Mouse (Mus musculus) brown adipose tissue, adult 24 weeks (tissue): ENCODE measurements around the gene Ffar2. TPM values are rescaled to one million over a fixed set of nuclear protein-coding genes. Genes with fewer than 3 reads are reported as not detected.
A peak's percentile ranks its signal among the peaks of the same experiment; 100 is the strongest.
"Not testable (repeated sequence)": the region's sequence is repeated elsewhere in the genome, so short reads cannot be mapped to it uniquely, and the experiment has no call there.

Experiments
- H3K27ac ChIP-seq: fragments of 200-500 bp; replicated peaks from 2 replicates; pipeline ENCODE4 v1.5.1; 2012; ENCODE audit warnings: low read depth, mild to moderate bottlenecking, low read length
- H3K4me1 ChIP-seq: fragments of 200-500 bp; 2 replicates; pipeline ENCODE4 v1.6.1; 2012; ENCODE audit warnings: low read length, mixed read lengths; ENCODE audit not compliant: control insufficient read depth, insufficient read depth, insufficient read length
- H3K4me3 ChIP-seq: fragments of 200-500 bp; 2 replicates; pipeline ENCODE4 v1.5.1; 2012; ENCODE audit warnings: low read depth, mild to moderate bottlenecking, low read length, moderate library complexity; ENCODE audit not compliant: insufficient read depth
- polyA plus RNA-seq: library from polyadenylated mRNA; stranded (reverse); fragments of >200 nt; gene quantifications from 2 replicates; pipeline ENCODE4 v1.2.4, GENCODE M21; 2012; ENCODE audit not compliant: missing spikeins, insufficient read depth, insufficient read length

Ffar2 gene
- polyA plus RNA-seq, 1 experiment, result 7.4 TPM

DNA sequence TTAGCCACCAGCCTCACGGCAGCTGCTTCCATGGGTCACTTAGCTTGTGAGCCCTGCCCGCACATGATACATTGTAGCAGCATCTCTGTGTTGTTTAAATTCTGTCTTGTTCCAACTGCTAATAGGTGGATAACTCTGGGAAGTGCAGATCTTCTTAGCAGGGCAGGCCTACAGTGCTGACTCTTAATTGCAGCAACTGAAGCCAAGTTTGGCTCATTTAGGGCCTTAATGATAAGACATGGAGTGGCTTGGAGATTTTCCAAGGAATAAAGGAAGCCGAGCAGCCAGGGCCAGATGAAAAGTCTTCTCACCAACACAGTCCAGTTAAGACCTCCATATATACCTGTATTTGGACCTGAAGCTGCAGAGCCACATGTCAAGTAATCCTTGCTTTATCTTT, 16.7 kb upstream of the Ffar2 start:
- Histone ChIP-seq H3K4me1 (no peaks in the 10 kb centered on the region), H3K4me3 (no peak overlapping the region), H3K27ac (no peak overlapping the region)

DNA sequence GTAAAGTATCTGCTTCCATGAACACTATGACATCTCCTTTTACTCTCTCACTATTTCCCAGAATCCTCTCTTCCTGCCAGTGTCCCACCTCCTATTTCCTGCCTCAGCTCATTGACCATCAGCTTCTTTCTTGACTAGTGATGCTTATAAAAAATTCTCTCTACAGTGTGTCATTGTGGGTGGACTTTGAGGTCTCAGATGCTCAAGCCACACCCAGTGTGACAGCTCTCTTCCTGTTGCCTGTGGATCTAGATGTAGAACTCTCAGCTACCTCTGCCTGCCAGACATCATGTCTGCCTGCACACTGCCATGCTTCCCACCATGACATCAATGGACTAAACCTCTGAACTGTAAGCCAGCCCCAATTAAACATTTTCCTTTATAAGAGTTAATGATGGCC, 13.7 kb upstream of the Ffar2 start:
- no peak overlapping the region for H3K4me3 ChIP-seq
- H3K4me1 ChIP-seq, result no peaks in the 10 kb centered on the region
- no peak overlapping the region for H3K27ac ChIP-seq

DNA sequence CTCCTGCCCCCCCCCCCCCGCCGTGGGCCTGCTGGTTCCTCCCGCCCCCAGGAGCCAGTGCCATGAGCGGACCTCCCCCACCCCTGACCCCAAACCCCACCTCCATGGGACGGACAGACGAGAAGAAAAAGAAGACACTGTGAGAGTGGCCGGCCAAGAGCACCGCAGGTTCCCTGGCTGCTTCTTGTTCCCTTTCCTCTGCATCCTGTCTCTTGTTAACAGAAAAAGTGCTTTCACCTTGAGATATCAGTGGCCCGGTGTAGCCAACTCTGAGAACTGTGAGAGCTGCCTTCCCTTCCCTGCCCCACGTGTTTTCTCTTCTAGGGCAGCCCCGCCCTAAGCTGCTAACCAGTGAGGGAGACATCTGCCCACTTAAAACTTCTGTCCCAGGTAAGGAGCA, 9.1 kb upstream of the Ffar2 start:
- H3K4me3 ChIP-seq, H3K27ac ChIP-seq, H3K4me1 ChIP-seq: not testable (repeated sequence)

DNA sequence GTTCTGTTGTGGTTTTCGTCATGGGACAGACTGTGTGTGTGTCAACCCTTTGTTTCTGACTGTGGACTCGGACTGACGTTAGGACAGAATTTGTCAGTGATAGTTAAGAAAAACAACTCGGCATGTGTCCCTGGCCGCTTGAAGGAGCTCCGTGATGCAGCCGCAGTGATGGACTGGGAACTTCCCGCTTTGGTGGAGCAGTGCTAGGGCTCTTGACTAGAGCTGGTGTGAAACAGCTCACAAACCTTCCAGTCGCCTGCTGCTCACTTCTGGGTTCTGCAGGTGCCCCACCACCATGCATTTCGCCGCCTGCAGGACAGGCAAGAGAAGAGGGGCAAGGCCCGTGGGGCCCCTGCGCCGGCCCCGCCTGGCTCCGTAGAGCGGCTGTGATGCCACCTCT, 8.7 kb upstream of the Ffar2 start:
- Histone ChIP-seq H3K27ac (no peak overlapping the region), H3K4me1 (no peaks in the 10 kb centered on the region), H3K4me3 (no peak overlapping the region)

DNA sequence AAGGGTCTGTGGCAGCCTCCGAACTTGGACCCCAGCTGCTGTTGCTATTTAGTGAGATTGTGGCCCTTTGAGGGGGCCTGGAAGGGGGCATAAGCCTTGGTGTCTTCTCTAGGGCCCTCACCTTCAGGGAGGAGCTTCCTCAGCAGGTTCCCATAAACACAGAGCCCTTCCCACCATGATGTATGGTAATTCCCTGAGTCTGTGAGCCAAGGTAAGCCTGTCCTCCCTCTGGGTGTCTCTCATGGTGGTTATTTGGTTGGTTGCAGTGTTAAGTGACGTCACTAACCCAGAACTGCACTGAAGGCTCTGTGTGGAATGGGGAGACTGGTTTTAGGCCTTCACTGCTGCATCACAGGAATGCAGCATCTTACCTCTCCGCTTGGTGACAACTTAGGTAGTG, 5.9 kb upstream of the Ffar2 start:
- Histone ChIP-seq H3K4me1 (no peaks in the 10 kb centered on the region), H3K4me3 (no peak overlapping the region), H3K27ac (no peak overlapping the region)

DNA sequence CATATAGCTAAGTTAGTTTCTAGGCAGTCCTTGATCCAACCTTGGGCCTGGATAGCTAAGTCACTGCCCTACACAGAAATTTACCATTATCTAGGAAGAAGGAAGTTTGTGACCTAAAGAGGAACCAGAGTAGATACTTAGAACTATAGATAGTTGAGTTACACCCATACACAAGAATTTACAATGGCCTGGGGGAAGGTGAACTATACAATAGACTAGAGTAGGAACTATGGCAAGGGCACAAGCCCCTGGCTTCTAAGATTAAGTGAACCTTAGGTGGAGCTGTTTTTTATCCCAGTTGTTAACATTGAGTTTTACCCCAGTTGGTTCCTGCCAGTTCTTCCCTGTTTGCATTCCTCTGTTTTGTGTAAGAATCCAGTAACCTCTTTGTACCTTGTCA, 5.3 kb upstream of the Ffar2 start:
- not testable (repeated sequence) for H3K4me1 ChIP-seq, H3K27ac ChIP-seq

DNA sequence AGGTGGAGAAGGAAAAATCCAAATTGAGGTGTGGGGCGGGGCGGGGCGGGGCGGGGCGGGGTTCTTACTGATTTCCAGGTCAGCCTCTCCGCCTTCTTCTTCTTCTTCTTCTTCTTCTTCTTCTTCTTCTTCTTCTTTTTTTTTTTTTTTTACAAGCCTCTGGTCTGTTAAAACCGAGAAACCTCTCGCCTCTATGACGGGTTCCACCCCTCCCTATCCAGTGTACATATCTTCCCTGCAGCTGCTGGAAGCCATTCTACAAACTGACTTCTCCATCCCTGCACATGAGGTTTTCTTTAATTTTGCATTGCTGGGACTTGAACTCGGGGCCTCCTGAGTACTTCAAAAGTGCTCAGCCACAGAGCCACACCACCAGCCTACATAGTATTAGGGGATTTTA, 3.1 kb upstream of the Ffar2 start:
- H3K4me1 ChIP-seq, result no peaks in the 10 kb centered on the region
- no peak overlapping the region for H3K4me3 ChIP-seq
- no peak overlapping the region for H3K27ac ChIP-seq

More for the DNA sequence above, 5.3 kb upstream of the Ffar2 start:
- not testable (repeated sequence) for H3K4me3 ChIP-seq

DNA sequence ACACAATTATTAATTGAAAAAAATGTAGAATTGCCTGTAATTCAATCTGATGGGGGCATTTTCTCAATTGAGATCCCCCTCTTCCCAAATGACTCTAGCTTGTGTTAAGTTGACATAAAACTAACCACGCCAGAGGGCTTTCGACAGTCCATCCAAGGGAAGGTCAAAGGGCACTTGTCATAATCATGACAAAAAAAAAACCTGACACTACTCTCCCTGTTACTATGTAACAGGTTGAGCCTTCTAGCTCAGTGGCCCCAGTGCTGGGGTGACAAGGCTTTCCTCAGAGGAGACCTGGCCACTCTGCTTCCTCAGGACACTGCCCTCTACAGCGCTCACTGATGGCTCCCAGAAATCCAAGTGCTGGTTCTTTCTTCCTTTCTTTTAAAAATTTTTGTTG, 731 bp upstream of the Ffar2 start:
- no peak overlapping the region for H3K4me3 ChIP-seq
- no peak overlapping the region for H3K27ac ChIP-seq
- peaks cover 3% of the 10 kb centered on the region for H3K4me1 ChIP-seq

DNA sequence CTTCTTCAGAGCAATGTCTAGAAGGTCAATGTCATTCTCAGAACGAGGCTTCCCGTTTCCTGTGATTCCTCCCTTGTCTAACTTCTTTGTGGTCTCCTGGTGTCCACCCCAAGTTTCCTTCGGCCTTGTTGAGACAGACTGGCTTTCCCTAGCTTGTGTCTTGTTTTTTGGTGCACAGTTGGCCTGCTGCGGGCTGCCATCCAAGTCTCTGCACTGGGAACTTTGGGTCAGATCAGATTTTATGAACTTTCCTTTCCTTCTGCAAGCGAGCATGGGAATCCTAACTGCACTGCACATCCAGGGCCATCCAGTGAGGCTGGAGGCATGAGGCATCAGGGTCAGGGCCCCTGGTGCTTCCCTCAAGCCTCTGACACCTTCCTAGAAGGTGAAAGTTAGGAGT, 2.0 kb downstream of the Ffar2 start:
- peaks cover 3% of the 10 kb centered on the region for H3K4me1 ChIP-seq
- H3K4me3 ChIP-seq, result no peak overlapping the region
- peak overlapping the region; percentile 19; the same call in 1 of the 2 replicates for H3K27ac ChIP-seq

DNA sequence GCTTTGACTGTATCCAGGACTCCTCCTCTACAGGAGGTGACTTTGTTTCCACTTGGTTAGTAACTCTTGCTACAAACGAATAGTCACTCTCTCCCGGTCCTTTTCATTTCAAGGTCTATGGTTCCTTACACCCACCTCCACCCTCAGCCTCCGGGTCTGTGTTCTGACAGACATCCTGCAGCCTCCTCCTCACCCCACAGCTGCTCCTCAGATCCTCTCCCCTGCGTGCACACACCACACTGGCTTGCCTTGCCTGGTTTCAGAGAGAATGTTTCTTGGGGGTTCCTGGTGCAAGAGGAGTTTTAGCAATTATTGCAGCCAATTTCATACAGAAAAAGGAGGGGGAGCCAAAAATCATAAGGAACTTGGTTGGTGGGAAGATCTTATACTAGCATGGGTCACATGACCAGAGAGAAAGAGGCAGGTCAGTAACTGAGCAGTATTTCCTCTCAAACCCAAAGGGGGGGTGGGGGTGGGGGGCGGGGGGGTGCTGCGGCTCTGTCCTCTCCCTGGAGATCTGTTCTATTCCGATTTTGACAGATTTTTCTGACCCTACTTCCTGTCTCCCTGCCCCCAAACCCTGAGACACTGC, 2.6 kb downstream of the Ffar2 start:
- Histone ChIP-seq H3K4me3 (no peak overlapping the region), H3K27ac (0 out of 2 replicates have a peak overlapping the region, but pooled peaks have one; percentile 19), H3K4me1 (peaks cover 3% of the 10 kb centered on the region)

DNA sequence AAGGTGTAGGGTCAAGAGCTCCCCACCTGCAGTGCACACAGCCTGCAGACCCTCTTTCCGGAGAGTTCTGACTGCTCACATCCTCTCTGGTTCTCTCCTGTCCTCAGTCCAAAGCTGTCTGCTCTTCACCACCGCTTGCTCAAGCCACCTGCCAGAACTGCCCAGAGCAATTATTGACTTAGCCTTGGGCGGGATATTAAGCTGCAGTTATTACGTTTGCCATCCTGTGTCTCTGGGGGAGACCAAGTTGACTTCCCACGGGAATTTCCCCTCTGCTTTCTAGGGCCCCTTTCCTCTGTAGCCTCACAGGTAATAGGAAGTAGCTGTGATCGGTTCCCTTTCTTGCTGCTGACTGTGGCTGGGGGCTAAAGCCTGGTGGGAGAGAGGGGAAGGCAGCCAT, 3.4 kb downstream of the Ffar2 start:
- H3K4me1 ChIP-seq, result peaks cover 3% of the 10 kb centered on the region
- no peak overlapping the region for H3K4me3 ChIP-seq
- H3K27ac ChIP-seq, result no peak overlapping the region

DNA sequence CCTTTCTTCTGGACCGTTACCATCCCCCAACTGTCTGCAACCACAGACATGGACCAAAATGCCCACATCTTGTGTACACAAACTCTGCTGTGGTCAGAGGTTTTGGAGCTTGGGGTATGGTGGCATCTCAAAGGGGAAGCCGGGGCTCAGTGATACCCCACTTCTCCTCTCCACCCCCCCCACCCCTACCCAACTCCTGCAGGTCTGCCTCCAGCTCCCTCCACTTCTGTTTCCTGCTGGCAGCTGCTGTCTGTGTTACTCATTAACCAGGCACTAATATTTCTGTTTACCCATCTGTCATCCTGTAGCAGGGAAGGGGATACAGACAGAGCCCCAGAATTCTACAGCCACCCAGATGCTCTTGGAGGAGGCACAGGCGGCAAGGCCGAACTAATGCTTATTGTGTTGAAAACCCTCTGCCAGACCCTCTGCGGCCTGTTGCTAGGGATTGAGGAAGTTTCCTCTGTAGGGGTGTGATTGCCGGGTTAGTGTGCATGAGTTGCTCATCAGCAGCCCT, 11.2 kb downstream of the Ffar2 start:
- Histone ChIP-seq H3K27ac (peak overlapping the region; percentile 61), H3K4me3 (no peak overlapping the region), H3K4me1 (peaks cover 15% of the 10 kb centered on the region)

DNA sequence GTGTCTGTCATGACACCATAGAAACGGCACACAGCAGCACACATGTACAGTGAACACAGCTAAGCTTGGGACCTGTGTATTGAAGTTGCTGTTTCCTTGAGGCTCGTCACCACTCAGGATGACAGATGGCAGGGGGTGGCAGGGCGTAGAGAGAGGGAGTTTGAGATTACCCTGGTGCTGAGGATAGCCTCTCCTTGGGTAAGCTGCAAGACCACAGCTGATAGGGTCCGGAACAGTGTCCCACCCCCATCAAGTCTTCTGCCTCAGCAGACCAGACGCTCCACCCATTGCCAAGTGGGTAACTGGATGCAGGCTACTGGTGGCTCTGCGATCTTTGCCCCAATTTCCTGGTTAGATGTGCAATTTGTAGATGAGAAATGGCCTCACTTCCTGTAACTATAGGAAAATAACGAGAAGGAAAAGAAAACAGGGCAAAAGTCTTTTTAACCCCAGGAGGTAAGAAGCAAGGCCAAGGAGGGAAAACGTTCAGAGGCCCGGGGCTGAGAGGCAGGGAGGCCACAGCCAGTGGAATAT, 11.8 kb downstream of the Ffar2 start:
- H3K4me1 ChIP-seq, result peaks cover 15% of the 10 kb centered on the region

DNA sequence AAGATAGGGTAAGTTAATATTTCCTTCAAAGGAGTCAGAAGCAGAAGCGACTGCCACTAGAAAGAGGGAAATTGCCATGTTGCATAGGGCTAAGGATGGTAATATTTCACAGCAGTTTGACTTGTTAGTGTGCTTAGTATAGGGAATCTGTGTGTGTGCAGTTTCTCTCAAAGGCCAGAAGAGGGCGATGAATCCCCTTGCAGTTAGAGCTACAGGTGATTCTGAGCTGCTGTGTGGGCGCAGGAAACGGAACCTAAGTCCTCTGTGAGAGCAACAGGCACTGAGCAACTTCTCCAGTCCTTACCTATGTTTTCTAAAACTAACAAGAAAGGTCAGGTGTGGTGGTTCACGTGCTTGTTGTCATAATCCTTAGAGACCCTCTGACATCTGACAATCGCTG, 13.3 kb downstream of the Ffar2 start:
- no peak overlapping the region for H3K27ac ChIP-seq
- no peak overlapping the region for H3K4me3 ChIP-seq
- H3K4me1 ChIP-seq, result peaks cover 15% of the 10 kb centered on the region

More for the DNA sequence above, 11.8 kb downstream of the Ffar2 start:
- no peak overlapping the region for H3K4me3 ChIP-seq
- peak overlapping the region; percentile 93 for H3K27ac ChIP-seq

DNA sequence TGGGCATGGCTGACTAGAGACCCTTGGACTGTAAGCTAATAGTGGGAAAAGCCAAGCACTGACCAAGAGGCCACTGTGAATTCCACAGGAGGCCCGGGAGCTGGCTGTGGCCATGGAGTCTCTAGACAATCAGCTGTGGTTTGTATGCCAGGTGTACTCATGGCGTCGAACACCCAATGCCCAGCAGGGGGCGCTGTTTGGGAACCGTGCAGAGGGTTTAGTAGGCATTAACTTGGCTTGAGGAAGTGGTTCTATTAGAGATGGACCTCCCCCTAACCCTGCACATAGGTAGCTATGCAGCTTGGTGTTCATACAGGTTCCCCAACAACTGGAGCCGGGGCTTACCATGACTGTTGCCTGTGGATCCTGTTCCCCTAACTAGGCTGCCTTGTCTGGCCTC, 17.7 kb downstream of the Ffar2 start:
- Histone ChIP-seq H3K4me1 (no peaks in the 10 kb centered on the region), H3K4me3 (no peak overlapping the region), H3K27ac (no peak overlapping the region)

DNA sequence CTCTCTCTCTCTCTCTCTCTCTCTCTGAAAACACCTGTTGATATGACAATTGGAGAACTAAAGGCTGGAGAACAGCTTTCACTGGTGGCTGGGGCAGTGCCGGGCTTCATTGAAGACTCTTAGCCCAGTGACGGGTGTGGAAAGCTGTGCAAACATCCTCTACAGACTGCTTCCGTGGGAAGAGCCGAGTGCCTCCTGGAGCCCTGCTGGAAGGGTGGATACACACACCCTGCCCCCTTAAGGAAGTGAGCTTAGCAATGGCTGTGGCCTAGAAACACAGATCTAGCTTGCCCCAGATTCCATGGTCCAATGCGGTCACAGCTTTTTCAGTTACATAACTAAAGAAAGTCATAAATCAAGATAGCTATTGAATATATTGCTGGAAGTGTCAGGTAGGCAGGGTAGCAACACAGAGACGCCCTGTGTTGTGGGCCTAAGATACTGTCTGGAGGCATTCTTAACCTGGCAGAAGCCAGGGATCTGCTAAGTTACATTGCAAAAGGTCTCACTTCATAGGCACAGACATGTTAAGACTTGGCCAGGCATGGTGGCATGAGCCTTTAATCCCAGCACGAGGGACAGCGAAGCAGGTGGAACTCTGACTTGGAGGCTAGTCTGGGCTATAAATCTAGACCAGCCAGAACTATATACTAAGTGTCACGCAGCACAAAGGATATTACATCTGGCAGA, 19.4 kb downstream of the Ffar2 start:
- Histone ChIP-seq H3K4me3 (no peak overlapping the region), H3K4me1 (no peaks in the 10 kb centered on the region), H3K27ac (no peak overlapping the region)
